Mouse (Mus musculus) E14TG2a.4 (cell line): ENCODE data around the gene Lasp1.

Source experiments
- H3K27me3 ChIP-seq: 2 replicates; pipeline ENCODE4 v1.6.1; 2014; ENCODE audit warnings: low read length, control low read depth; ENCODE audit not compliant: insufficient read depth
- H3K36me3 ChIP-seq: 2 replicates; pipeline ENCODE4 v1.6.1; 2014; ENCODE audit warnings: low read length, control low read depth; ENCODE audit not compliant: insufficient read depth
- H3K4me1 ChIP-seq: replicated peaks from 2 replicates; pipeline ENCODE4 v1.6.1; 2014; ENCODE audit warnings: low read depth, low read length, control low read depth
- H3K4me3 ChIP-seq: replicated peaks from 2 replicates; pipeline ENCODE4 v1.5.1; 2014; ENCODE audit warnings: mild to moderate bottlenecking, low read length
- H3K9me3 ChIP-seq: 2 replicates; pipeline ENCODE4 v1.6.1; 2014; ENCODE audit warnings: low read length, control low read depth
- CTCF ChIP-seq: conservative IDR thresholded peaks from 2 replicates; pipeline ENCODE4 v1.5.1; 2014; ENCODE audit warnings: low read length
- NANOG ChIP-seq: IDR thresholded peaks from 2 replicates; pipeline ENCODE4 v1.6.1; 2014; ENCODE audit warnings: borderline replicate concordance, low read length, mixed read lengths
- POU5F1 ChIP-seq: IDR thresholded peaks from 2 replicates; pipeline ENCODE4 v1.6.1; 2014; ENCODE audit warnings: low read length, borderline replicate concordance

Lasp1 gene

DNA sequence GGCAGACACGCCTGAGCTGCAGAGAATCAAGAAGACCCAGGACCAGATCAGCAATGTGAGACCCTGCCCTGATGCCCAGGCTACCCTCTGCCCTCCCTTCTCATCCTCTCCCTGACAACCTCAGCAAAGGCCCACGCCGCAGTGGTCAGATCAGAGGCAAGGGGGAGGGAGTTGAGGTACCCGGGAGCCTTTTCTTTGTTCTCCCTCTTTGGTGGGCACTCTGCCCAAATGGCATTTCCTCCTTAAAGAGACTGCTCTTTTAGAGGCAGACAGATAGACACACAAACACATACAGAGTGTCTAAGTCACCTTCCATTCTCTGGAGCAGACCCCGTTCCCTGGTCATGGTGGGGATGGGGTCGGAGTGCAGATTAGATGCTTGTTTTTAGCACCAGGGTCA lies 26.1 kb downstream of the Lasp1 start:
- peaks cover 98% of the 10 kb centered on the region for H3K4me1 ChIP-seq
- no peaks in the 10 kb centered on the region for H3K9me3 ChIP-seq
- H3K27me3 ChIP-seq, result no peaks in the 10 kb centered on the region
- peaks cover 97% of the 10 kb centered on the region for H3K36me3 ChIP-seq
- H3K4me3 ChIP-seq, result peak overlapping the region; percentile 57
- no peak for TF ChIP-seq NANOG
- TF ChIP-seq POU5F1, result no peak
- TF ChIP-seq CTCF, result no peak

- H3K4me1 ChIP-seq, result peaks cover 98% of the 10 kb centered on the region
- H3K36me3 ChIP-seq, result peaks cover 97% of the 10 kb centered on the region
- no peaks in the 10 kb centered on the region for H3K9me3 ChIP-seq
- peak overlapping the region; percentile 57 for H3K4me3 ChIP-seq
- no peak for TF ChIP-seq NANOG
- no peak for TF ChIP-seq POU5F1
- no peak for TF ChIP-seq CTCF
- H3K27me3 ChIP-seq, result no peaks in the 10 kb centered on the region
These were observed 26.5 kb downstream of the Lasp1 start for GRCm38 (mm10) chr11:97825295-97825694.

DNA sequence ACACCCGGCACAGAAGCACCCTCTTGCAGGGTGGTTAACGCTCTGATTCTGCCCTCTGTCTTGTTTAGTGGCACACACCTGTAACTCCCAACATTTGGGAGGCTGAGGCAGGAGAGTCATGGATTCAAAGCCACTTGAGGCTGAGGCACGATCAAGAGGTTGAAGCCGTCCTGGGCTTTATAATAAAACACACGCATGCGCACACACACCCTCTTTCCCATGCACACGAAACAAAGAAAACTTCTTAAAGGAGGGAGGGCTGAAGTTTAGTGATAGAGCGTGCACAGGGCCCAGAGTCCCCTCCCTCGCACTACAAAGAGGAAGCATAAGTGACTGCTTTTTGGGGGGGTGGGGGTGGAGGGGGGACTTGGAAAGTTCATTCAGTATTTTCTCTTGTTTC lies 27.2 kb downstream of the Lasp1 start:
- Histone ChIP-seq H3K4me3 (peak overlapping the region; percentile 57), H3K27me3 (no peaks in the 10 kb centered on the region), H3K4me1 (peaks cover 98% of the 10 kb centered on the region), H3K36me3 (peaks cover 97% of the 10 kb centered on the region), H3K9me3 (no peaks in the 10 kb centered on the region)
- TF ChIP-seq POU5F1 (no peak), NANOG (no peak), CTCF (no peak)

GRCm38 (mm10) chr11:97826414-97826813 lies 27.6 kb downstream of the Lasp1 start:
- TF ChIP-seq CTCF (no peak), POU5F1 (no peak), NANOG (no peak)
- H3K4me1 ChIP-seq, result peaks cover 97% of the 10 kb centered on the region
- H3K27me3 ChIP-seq, result no peaks in the 10 kb centered on the region

DNA sequence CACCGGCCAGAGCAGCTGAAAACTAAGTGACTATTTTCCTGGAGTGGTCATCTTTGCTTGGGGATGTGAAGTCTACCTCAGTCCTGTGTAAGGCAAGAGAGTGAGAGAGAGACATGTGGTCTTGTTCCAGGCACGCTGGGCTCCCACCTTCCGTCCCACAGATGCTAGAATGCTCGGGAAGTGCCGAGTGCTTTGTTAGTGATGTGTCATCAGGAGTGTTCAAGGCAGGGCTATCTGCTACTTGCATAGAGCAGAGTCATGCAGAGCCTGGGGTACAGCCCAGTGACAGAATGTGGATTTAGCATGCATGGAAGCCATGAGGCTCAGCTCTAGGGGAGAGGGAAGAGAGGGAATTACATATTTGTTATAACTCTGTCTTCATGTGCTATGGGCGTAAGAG lies 28.9 kb downstream of the Lasp1 start:
- H3K27me3 ChIP-seq, result no peaks in the 10 kb centered on the region
- peaks cover 95% of the 10 kb centered on the region for H3K36me3 ChIP-seq
- no peak for TF ChIP-seq CTCF
- TF ChIP-seq NANOG, result no peak
- no peak for TF ChIP-seq POU5F1
- no peaks in the 10 kb centered on the region for H3K9me3 ChIP-seq
- H3K4me3 ChIP-seq, result no peak overlapping the region
- H3K4me1 ChIP-seq, result peaks cover 97% of the 10 kb centered on the region

More at GRCm38 (mm10) chr11:97826414-97826813, 27.6 kb downstream of the Lasp1 start:
- Histone ChIP-seq H3K36me3 (peaks cover 96% of the 10 kb centered on the region), H3K4me3 (peak overlapping the region; percentile 57), H3K9me3 (no peaks in the 10 kb centered on the region)

- H3K27me3 ChIP-seq, result no peaks in the 10 kb centered on the region
- peaks cover 97% of the 10 kb centered on the region for H3K36me3 ChIP-seq
- TF ChIP-seq POU5F1 (no peak), NANOG (no peak), CTCF (no peak)
- H3K9me3 ChIP-seq, result no peaks in the 10 kb centered on the region
- peak overlapping the region; percentile 26; the same call in 1 of the 2 replicates for H3K4me3 ChIP-seq
- peaks cover 99% of the 10 kb centered on the region for H3K4me1 ChIP-seq
These were observed 30.6 kb downstream of the Lasp1 start for GRCm38 (mm10) chr11:97829365-97829764.

DNA sequence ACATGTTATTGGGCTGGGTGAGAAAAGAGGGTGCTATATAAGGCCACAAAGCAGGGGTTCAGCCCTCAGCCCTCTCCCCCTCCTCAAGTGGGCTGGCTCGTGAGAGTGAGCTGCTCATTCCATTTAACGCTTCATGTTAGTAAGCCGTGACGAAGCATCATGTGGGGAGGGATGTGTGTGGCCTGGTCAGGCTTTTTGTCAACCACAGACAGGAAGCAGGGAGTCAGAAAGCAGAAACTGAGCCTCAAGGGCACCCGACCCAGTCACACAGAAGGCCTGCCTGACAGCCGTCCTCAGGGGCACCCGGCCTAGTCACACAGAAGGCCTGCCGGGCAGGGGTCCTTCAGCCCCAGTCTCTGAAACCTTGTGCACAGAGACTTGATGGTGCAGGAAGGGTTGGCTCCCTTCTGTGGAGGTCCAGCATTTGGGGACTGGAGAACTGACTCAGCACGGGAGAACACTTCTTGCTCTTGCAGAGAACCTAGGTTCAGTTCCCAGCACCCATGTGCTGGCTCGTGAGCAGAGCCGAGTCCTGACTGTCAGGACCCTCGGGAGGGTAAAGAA lies 31.2 kb downstream of the Lasp1 start:
- Histone ChIP-seq H3K27me3 (no peaks in the 10 kb centered on the region), H3K4me3 (peak overlapping the region; percentile 26), H3K36me3 (peaks cover 97% of the 10 kb centered on the region), H3K9me3 (no peaks in the 10 kb centered on the region), H3K4me1 (peaks cover 99% of the 10 kb centered on the region)
- TF ChIP-seq POU5F1 (no peak), NANOG (no peak), CTCF (no peak)

DNA sequence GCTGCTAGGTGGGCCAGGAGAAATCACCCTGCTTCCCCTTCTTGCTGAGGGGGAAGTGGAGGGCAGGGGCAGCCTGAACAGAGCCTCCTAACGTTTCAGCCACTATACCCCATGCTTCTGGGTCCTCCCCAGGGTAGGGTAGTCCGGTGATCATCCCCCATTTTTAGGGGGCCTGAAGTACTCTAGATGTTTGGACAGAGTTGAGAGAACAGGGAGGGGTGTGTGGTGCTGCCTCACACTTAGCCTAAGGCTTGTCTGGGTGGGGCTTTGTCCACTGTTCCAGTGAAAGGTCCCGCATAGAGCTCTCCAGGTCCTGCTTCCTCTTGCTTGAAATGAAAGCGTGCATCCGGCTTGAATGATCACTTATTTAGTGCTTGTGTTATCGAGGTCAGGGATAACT lies 31.7 kb downstream of the Lasp1 start:
- TF ChIP-seq NANOG (no peak), CTCF (no peak), POU5F1 (no peak)
- peaks cover 99% of the 10 kb centered on the region for H3K4me1 ChIP-seq
- H3K4me3 ChIP-seq, result no peak overlapping the region; the same call in 1 of the 2 replicates
- no peaks in the 10 kb centered on the region for H3K27me3 ChIP-seq
- H3K36me3 ChIP-seq, result peaks cover 97% of the 10 kb centered on the region
- H3K9me3 ChIP-seq, result no peaks in the 10 kb centered on the region

DNA sequence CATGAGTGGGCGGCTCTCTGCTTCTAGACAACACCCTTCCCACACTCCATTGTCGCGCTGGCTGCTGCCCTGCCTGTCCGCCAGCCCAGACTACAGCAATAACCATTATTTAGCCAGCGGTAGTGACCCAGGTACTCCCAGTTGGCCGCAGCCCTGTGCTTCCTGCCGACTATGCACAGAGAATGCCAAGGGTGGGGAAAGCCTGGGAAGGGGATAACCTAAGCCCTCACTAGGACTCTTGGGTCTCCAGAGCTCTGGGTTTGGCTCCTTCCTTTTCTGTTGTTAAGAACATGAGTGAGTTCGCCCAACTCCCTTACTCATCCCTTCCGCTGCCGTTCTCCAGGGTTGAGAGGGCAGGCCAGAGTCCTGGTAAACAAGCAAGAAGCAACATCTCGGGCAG lies 33.2 kb downstream of the Lasp1 start:
- Histone ChIP-seq H3K9me3 (no peaks in the 10 kb centered on the region), H3K4me3 (no peak overlapping the region), H3K4me1 (peaks cover 99% of the 10 kb centered on the region), H3K27me3 (no peaks in the 10 kb centered on the region), H3K36me3 (peaks cover 98% of the 10 kb centered on the region)
- TF ChIP-seq NANOG (no peak), POU5F1 (no peak), CTCF (no peak)
